Mouse (Mus musculus): ENCODE measurements around the gene Atg4a-ps. TPM values are rescaled to one million over a fixed set of nuclear protein-coding genes. Genes with fewer than 3 reads are reported as not detected.

The Atg4a-ps gene
- polyA plus RNA-seq, 1 experiment, result not detected

DNA sequence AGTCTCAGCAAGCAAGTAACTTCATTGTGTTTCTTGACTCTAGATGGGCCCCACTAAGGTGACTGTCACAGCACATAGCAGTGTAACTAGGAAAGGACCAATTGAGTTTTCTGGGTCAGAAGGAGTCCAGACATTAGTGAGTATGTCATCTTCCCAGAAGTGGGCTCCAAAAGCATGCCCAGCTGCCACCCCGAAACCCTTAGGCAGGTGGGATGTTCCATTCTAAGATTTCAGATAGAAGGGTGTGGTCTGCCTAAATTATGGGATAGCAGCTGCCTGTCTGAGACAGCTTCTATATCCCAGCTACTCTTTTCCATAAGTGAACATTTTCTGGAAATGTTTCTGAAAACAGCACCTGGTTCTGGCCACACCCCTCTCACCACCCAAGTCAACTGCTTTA, 11.6 kb downstream of the Atg4a-ps start:
- H3K4me1 ChIP-seq, result peaks cover 7% of the 10 kb centered on the region; the same call in 1 of the 2 replicates
- TF ChIP-seq FLI1 (IDR thresholded peaks at IDR 0.05; ENCODE audit: low read length), result no peak
- no peak for TF ChIP-seq GATA1 (IDR thresholded peaks at IDR 0.05; ENCODE audit: borderline replicate concordance, low read length)
- no peaks in the 10 kb centered on the region for H3K36me3 ChIP-seq (replicated peaks; ENCODE audit: low read length)
- no peak overlapping the region for H3K4me3 ChIP-seq (replicated peaks)
- H3K27me3 ChIP-seq (replicated peaks), result peaks cover 24% of the 10 kb centered on the region
- no peaks in the 10 kb centered on the region for H3K9me3 ChIP-seq

DNA sequence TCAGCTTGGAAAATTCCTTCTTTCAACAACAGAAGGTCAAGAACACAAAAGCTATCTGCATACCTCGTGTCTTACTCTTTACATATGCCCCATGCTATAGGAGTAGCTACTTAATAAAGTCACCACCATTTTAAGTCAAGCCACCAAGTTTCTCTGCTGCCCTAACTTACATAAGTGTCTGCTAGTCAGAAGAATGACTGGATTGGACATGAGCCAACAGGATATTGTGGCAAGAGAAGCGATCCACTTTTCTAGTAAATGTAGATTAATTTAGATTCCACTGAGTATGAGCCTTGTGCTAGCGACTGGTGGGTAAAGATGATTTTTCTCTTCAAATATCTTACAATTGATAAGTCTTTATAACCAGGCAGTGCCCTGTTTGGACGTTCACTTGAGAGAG, 12.0 kb downstream of the Atg4a-ps start:
- H3K4me3 ChIP-seq (replicated peaks), result no peak overlapping the region
- H3K9me3 ChIP-seq, result no peaks in the 10 kb centered on the region
- H3K4me1 ChIP-seq, result peaks cover 7% of the 10 kb centered on the region; the same call in 1 of the 2 replicates
- TF ChIP-seq GATA1 (IDR thresholded peaks at IDR 0.05; ENCODE audit: borderline replicate concordance, low read length) (no peak), FLI1 (IDR thresholded peaks at IDR 0.05; ENCODE audit: low read length) (no peak)
- peaks cover 20% of the 10 kb centered on the region for H3K27me3 ChIP-seq (replicated peaks)
- H3K36me3 ChIP-seq (replicated peaks; ENCODE audit: low read length), result no peaks in the 10 kb centered on the region

DNA sequence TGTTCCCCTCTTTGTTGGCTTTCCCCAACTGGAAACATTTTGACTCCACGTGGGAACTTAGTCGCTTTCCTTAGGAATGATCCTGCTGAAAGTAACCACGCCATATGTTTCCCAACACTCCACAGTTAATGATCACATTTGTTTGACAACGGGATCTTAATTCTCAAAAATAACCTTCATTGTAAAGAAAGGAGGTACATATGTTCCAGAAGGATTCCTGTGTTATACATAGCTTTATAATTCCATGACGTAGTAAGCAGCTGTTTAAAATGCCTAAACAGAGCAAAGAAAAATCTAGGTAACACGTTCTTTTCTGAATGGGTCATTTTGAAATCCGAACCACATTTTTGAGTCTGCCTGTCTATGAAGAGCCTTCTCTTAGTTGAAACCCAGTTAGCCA, 12.7 kb downstream of the Atg4a-ps start:
- H3K36me3 ChIP-seq (replicated peaks; ENCODE audit: low read length), result no peaks in the 10 kb centered on the region
- peaks cover 7% of the 10 kb centered on the region; the same call in 1 of the 2 replicates for H3K4me1 ChIP-seq
- TF ChIP-seq GATA1 (IDR thresholded peaks at IDR 0.05; ENCODE audit: borderline replicate concordance, low read length), result no peak
- TF ChIP-seq FLI1 (IDR thresholded peaks at IDR 0.05; ENCODE audit: low read length), result no peak

DNA sequence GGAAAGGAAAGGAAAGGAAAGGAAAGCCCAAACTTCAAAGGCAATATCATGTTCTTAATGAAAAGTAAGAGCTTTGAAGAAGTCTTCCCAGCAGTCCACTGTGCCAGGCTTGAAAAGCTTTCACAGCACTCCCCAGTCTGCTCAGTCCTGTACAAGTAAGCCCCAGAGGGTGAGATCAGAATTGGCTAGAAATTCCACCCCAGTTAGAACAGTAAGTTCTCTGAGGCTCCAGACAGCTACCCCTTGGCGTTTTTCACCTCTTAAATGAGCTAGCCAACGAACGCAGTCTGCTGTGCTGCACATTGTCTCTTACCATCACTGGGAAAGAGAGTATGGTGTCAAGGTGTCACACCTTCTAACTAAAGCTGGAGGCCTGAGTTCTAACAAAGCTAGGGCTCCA, 18.2 kb downstream of the Atg4a-ps start:
- no peaks in the 10 kb centered on the region for H3K36me3 ChIP-seq (replicated peaks; ENCODE audit: low read length)
- TF ChIP-seq FLI1 (IDR thresholded peaks at IDR 0.05; ENCODE audit: low read length) (no peak), GATA1 (IDR thresholded peaks at IDR 0.05; ENCODE audit: borderline replicate concordance, low read length) (no peak)
- H3K27me3 ChIP-seq (replicated peaks), result peaks cover 25% of the 10 kb centered on the region
- H3K4me1 ChIP-seq, result 0 out of 2 replicates have a peak, but pooled peaks cover 3% of the 10 kb centered on the region
- no peak overlapping the region for H3K4me3 ChIP-seq (replicated peaks)
- peaks cover 14% of the 10 kb centered on the region for H3K9me3 ChIP-seq

More for the DNA sequence above, 12.7 kb downstream of the Atg4a-ps start:
- H3K9me3 ChIP-seq, result no peaks in the 10 kb centered on the region
- peaks cover 20% of the 10 kb centered on the region for H3K27me3 ChIP-seq (replicated peaks)
- H3K4me3 ChIP-seq (replicated peaks), result no peak overlapping the region

DNA sequence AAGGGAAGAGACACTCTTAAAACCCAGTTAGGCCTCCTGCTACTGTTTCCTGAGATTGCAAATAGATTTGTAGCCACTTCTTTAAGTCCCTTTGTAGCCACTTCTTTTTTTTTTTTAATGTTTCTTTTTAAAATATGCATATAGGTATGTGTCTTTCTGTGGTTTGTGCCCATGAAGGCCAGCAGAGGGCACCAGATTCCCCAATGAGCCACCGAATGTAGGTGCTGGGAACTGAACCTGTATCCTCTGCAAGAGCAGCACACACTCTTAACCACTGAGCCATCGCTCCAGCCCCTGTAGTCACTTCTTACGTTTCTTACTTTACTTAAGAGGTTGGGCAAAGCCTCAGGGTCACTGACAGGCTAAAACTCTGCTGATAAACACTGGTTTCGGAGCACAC, 19.4 kb downstream of the Atg4a-ps start:
- H3K4me1 ChIP-seq, result 0 out of 2 replicates have a peak, but pooled peaks cover 3% of the 10 kb centered on the region
- TF ChIP-seq FLI1 (IDR thresholded peaks at IDR 0.05; ENCODE audit: low read length) (no peak), GATA1 (IDR thresholded peaks at IDR 0.05; ENCODE audit: borderline replicate concordance, low read length) (no peak)
- no peaks in the 10 kb centered on the region for H3K36me3 ChIP-seq (replicated peaks; ENCODE audit: low read length)
- H3K27me3 ChIP-seq (replicated peaks), result peaks cover 24% of the 10 kb centered on the region
- H3K4me3 ChIP-seq (replicated peaks), result no peak overlapping the region
- H3K9me3 ChIP-seq, result peaks cover 14% of the 10 kb centered on the region

DNA sequence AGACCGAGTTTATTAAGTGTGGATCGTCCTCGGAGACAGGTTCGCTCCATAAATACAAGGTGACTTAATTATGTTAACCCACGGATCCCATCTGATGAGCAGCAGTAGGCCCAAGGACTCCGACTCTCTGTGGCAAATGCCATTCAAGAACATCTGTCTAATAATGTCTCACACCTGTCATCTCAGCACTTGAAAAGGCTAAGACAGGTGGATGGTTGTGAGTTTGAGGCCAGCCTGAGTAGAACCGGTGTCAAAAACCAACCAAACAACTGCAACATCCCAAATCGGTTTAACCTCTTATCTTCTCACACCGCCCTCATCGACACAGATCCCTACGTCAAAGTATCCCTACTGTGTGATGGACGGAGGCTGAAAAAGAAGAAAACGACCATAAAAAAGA, 20.7 kb downstream of the Atg4a-ps start:
- 0 out of 2 replicates have a peak, but pooled peaks cover 3% of the 10 kb centered on the region for H3K4me1 ChIP-seq
- TF ChIP-seq GATA1 (IDR thresholded peaks at IDR 0.05; ENCODE audit: borderline replicate concordance, low read length) (no peak), FLI1 (IDR thresholded peaks at IDR 0.05; ENCODE audit: low read length) (no peak)
- H3K36me3 ChIP-seq (replicated peaks; ENCODE audit: low read length), result no peaks in the 10 kb centered on the region
- H3K9me3 ChIP-seq, result peaks cover 14% of the 10 kb centered on the region
- no peak overlapping the region for H3K4me3 ChIP-seq (replicated peaks)
- peaks cover 27% of the 10 kb centered on the region for H3K27me3 ChIP-seq (replicated peaks)

DNA sequence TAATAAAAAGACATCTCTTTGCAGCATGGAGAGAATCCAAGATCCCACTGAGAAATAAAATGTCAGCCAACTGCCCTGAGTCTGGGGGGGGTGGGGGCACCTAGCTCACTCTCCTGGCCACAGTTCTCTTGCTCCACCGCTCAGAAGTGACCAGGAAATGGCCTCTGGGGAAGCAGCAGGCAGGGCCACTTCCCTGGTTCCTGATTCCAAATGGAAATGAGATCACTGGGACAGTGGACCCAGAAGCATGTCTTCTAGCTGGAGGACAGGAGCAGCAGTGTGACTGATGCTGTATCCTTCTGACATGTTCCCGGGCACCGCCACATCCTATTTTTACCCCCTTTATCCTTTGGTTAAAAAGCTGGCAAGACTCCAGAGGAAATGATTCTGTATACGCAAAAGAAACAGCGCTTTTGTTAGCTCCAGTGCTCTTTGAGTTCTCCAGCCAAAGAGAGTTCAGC, 21.2 kb downstream of the Atg4a-ps start:
- TF ChIP-seq GATA1 (IDR thresholded peaks at IDR 0.05; ENCODE audit: borderline replicate concordance, low read length), result no peak
- no peak for TF ChIP-seq FLI1 (IDR thresholded peaks at IDR 0.05; ENCODE audit: low read length)
- Histone ChIP-seq H3K36me3 (replicated peaks; ENCODE audit: low read length) (no peaks in the 10 kb centered on the region), H3K4me1 (0 out of 2 replicates have a peak, but pooled peaks cover 3% of the 10 kb centered on the region), H3K9me3 (peaks cover 14% of the 10 kb centered on the region), H3K4me3 (replicated peaks) (no peak overlapping the region), H3K27me3 (replicated peaks) (peaks cover 30% of the 10 kb centered on the region)

DNA sequence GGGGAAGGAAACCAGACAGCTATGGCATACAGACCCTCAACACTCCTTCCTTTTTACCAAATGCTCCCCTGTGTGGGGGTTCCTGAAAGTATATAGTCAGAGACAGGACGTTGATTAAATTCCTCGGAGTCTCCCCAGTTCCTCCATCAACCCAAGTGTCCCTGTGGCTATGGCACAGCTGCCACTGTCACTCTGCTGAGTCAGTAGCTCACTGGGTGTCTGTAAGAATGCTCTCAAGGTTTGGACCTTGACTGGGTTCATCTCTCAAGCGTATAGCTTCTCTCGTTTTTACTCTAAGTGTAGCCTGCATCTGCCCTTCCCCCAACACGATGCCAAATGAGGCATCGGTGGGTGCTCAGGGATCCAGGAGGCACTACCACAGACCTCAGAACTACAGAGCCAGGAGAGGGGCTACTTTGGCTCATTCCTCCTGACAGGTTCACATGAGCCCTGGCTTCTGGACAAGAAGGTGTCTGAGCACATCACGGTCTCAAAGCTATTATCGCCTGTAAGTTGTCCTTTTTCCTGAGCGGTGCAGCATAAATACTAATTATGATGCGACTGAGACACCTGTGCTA, 21.9 kb downstream of the Atg4a-ps start:
- Histone ChIP-seq H3K9me3 (peaks cover 14% of the 10 kb centered on the region), H3K4me3 (replicated peaks) (no peak overlapping the region), H3K27me3 (replicated peaks) (peaks cover 32% of the 10 kb centered on the region), H3K36me3 (replicated peaks; ENCODE audit: low read length) (no peaks in the 10 kb centered on the region), H3K4me1 (0 out of 2 replicates have a peak, but pooled peaks cover 3% of the 10 kb centered on the region)
- TF ChIP-seq FLI1 (IDR thresholded peaks at IDR 0.05; ENCODE audit: low read length), result no peak
- TF ChIP-seq GATA1 (IDR thresholded peaks at IDR 0.05; ENCODE audit: borderline replicate concordance, low read length), result no peak

DNA sequence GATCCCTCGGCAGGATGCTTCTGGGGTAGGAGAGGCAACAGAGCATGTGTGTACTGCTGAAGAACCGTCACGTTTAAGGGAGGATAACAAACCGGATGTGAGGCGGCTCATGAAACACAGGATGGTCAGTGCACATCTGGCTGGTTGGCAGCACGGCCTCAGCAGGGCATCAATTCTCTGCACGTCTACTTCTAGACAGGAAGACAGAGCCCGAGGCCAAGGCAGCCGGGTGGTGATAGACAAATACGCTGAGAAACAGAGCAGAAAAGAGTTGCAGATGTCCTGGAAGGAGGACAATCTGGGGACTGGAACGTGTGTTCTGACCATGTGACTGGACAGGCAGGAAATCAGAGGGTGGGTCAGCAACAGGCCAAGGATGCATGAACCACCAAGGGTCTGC, 25.8 kb downstream of the Atg4a-ps start:
- no peaks in the 10 kb centered on the region for H3K9me3 ChIP-seq
- no peak for TF ChIP-seq GATA1 (IDR thresholded peaks at IDR 0.05; ENCODE audit: borderline replicate concordance, low read length)
- no peak for TF ChIP-seq FLI1 (IDR thresholded peaks at IDR 0.05; ENCODE audit: low read length)
- no peaks in the 10 kb centered on the region for H3K36me3 ChIP-seq (replicated peaks; ENCODE audit: low read length)
- peaks cover 42% of the 10 kb centered on the region for H3K27me3 ChIP-seq (replicated peaks)
- no peak overlapping the region for H3K4me3 ChIP-seq (replicated peaks)
- H3K4me1 ChIP-seq, result 0 out of 2 replicates have a peak, but pooled peaks cover 3% of the 10 kb centered on the region

DNA sequence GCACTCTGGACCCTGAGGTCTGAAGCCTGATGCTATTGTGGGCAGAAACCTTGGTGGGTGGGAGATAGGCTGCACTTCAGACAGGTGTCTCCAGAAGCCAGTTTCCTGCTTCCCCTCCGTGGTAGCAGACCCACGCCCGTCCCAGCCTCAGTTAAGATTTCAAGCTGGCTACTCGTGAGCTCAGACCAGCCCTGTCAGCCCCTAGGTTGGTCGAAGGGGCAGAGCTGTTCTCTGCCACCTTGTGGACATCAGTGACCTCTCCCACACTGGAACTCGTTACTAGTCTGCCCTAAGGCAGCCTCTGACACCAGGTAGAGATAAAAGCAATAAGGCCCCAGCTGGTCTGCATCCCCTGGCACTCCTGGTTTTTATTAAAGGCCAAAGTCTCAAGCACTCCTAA, 28.9 kb downstream of the Atg4a-ps start:
- no peak for TF ChIP-seq GATA1 (IDR thresholded peaks at IDR 0.05; ENCODE audit: borderline replicate concordance, low read length)
- TF ChIP-seq FLI1 (IDR thresholded peaks at IDR 0.05; ENCODE audit: low read length), result no peak
- Histone ChIP-seq H3K4me1 (no peaks in the 10 kb centered on the region), H3K27me3 (replicated peaks) (peaks cover 46% of the 10 kb centered on the region), H3K36me3 (replicated peaks; ENCODE audit: low read length) (no peaks in the 10 kb centered on the region), H3K4me3 (replicated peaks) (no peak overlapping the region), H3K9me3 (no peaks in the 10 kb centered on the region)

All from megakaryocyte, embryonic 14.5 days (primary cell).